Mouse (Mus musculus) bone marrow macrophage, adult 2 months (primary cell): Measurements from ENCODE around the gene Fth1.

Experiments used
- CTCF ChIP-seq: IDR thresholded peaks from 2 replicates; pipeline ENCODE4 v1.5.1; 2012; ENCODE audit warnings: low read depth, mild to moderate bottlenecking, low read length, moderate library complexity
- POLR2A ChIP-seq: IDR thresholded peaks from 2 replicates; pipeline ENCODE4 v1.6.1; 2012; ENCODE audit warnings: mild to moderate bottlenecking, low read depth, low read length, borderline replicate concordance

DNA sequence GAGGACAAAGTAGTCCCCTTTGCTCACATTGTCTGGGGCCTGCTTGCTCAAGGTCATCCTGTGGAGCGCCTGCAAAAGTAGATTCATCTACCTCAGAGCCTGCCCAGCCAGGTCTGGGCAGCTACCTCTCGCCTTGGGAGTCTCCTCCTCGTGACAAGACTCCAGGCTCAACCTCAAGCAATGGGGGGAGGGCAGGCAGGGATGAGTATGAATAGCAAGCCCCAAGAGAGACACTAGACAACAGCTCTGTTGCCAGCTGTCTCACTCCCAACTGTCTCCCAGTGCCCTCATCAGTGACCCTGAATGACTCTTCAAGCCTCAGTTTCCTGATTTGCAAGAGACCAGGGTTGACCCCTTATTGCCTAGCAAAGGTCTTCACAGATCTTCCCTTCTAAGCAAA, 33.0 kb downstream of the Fth1 start:
- TF ChIP-seq POLR2A (no peak), CTCF (no peak)
